Mouse (Mus musculus): ENCODE measurements around the gene Agap3.

The Agap3 gene

GRCm38 (mm10) chr5:24452030-24452690 is at the start of gene Agap3:
Gene Agap3 (plus strand): TSS chr5:24452177.
- no peak for DNase-seq (ENCODE audit: low spot score in 2 of 2)

GRCm38 (mm10) chr5:24404594-24405360 is 47.2 kb upstream of the Agap3 start:
- DNase-seq (ENCODE audit: low spot score in 2 of 2): no peak

GRCm38 (mm10) chr5:24405389-24405876 is 46.5 kb upstream of the Agap3 start:
- no peak for DNase-seq (ENCODE audit: low spot score in 2 of 2)

- DNase-seq (ENCODE audit: low spot score in 2 of 2): no peak
Observed at GRCm38 (mm10) chr5:24408651-24409050, 43.3 kb upstream of the Agap3 start.

GRCm38 (mm10) chr5:24409466-24409865 is 42.5 kb upstream of the Agap3 start:
- DNase-seq (ENCODE audit: low spot score in 2 of 2): no peak

GRCm38 (mm10) chr5:24412063-24412462 is 39.9 kb upstream of the Agap3 start:
- DNase-seq (ENCODE audit: low spot score in 2 of 2): no peak

- no peak for DNase-seq (ENCODE audit: low spot score in 2 of 2)
Observed at GRCm38 (mm10) chr5:24413042-24413693, 38.8 kb upstream of the Agap3 start, which contains the start of gene Asic3. Gene Asic3 (plus strand): TSS chr5:24413392.

- DNase-seq (ENCODE audit: low spot score in 2 of 2): no peak
Observed at GRCm38 (mm10) chr5:24413938-24414337, 38.0 kb upstream of the Agap3 start.

- DNase-seq (ENCODE audit: low spot score in 2 of 2): peak; percentile 65 to 75
Observed at GRCm38 (mm10) chr5:24416222-24416736, 35.7 kb upstream of the Agap3 start.

- no peak for DNase-seq (ENCODE audit: low spot score in 2 of 2)
Observed at GRCm38 (mm10) chr5:24417587-24417986, 34.4 kb upstream of the Agap3 start.

- DNase-seq (ENCODE audit: low spot score in 2 of 2): no peak
Observed at GRCm38 (mm10) chr5:24420381-24420780, 31.6 kb upstream of the Agap3 start.

- DNase-seq (ENCODE audit: low spot score in 2 of 2): peak; percentile 96 to 97
Observed at GRCm38 (mm10) chr5:24423129-24424003, 28.6 kb upstream of the Agap3 start, which contains the start of the genes Cdk5 and Slc4a2. Gene Cdk5 (minus strand): TSS chr5:24423530. Gene Slc4a2 (plus strand): TSS chr5:24423837.

- DNase-seq (ENCODE audit: low spot score in 2 of 2): no peak
Observed at GRCm38 (mm10) chr5:24424004-24424781, 27.8 kb upstream of the Agap3 start.

- peak; percentile 61 to 77 for DNase-seq (ENCODE audit: low spot score in 2 of 2)
Observed at GRCm38 (mm10) chr5:24424861-24425411, 27.0 kb upstream of the Agap3 start.

- no peak for DNase-seq (ENCODE audit: low spot score in 2 of 2)
Observed at GRCm38 (mm10) chr5:24425421-24426036, 26.4 kb upstream of the Agap3 start.

- DNase-seq (ENCODE audit: low spot score in 2 of 2): no peak
Observed at GRCm38 (mm10) chr5:24426037-24426432, 25.9 kb upstream of the Agap3 start.

- DNase-seq (ENCODE audit: low spot score in 2 of 2): no peak
Observed at GRCm38 (mm10) chr5:24426556-24427284, 25.3 kb upstream of the Agap3 start.

GRCm38 (mm10) chr5:24427285-24427633 is 24.7 kb upstream of the Agap3 start:
- DNase-seq (ENCODE audit: low spot score in 2 of 2): no peak

GRCm38 (mm10) chr5:24427981-24428402 is 24.0 kb upstream of the Agap3 start:
- DNase-seq (ENCODE audit: low spot score in 2 of 2): no peak

Data from natural killer cell, adult 2 months (primary cell).